Mouse (Mus musculus) right cerebral cortex, postnatal 10 days (tissue): ENCODE data around the gene Alkbh2.

ENCODE experiments used
- DNase-seq, 2 experiments: peaks; one replicate each; pipeline ENCODE4 v3.0.0; 2021; ENCODE audit warnings: low spot score in 2 of 2

The Alkbh2 gene

DNA sequence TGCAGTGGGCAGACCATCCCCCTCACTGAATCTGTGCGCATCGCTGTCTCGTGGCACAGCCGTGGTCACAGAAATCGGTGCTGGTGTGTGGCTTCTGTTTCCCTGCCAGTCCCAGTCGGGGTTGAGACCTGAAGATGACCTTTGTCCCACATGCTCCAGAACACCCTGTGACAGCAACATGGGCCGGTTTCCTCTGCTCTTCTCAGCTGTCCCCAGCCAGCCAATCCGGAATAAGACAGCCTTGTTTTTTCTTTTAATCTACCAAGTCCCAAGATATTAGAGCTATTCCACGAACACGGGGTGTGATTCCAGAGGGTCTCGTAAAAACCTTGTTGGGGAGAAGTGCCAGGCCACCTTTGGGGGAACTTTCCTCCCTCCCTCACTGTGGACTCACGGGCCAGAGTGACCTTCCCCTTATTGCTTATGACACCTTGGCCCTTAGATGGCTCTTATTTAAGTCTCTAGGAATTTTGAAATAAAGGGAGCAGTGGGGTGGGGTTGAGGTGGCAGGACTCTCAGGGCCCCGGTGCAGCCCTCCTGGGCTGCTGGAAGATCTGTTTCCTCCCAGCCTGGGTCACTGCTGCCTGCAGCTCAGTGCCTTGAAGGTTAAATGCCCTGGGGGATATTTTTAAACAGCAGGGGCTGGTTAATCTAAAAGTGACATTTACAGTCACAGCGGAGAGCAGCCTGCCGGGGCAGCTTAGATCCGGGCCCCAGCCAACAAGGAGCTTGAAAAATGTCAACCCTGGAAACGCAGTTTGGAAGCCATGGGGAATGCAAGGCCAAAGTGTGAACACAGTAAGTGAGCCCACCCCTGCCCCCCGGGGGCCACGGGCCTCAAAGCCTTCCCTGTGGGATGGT is 18.2 kb upstream of the Alkbh2 start, which contains the start of gene Acacb:
TSS of gene Acacb (plus strand) at position 508 of the 861 bp plus-strand sequence.
- DNase-seq, result no peak

DNA sequence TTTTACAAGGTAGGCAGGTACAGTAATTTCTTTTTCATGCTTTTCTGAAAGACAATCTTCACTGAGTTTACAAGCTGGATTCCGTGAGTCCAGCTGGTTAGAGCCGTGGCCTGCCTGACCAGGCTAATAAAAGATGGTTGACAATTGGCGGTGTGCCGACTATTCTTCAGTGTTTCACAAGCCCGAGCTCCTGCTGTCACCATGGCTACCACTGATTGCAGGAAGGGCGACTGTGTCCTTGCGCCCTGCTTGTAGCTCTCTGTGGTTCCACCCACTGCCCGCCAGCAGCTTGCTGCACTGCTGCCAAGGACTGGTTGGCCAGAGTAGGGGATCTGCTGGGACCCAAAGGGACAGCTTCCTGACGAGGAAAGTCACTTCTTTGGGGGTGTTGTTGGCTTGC is 11.2 kb upstream of the Alkbh2 start:
- peak; percentile 92 to 94 for DNase-seq

DNA sequence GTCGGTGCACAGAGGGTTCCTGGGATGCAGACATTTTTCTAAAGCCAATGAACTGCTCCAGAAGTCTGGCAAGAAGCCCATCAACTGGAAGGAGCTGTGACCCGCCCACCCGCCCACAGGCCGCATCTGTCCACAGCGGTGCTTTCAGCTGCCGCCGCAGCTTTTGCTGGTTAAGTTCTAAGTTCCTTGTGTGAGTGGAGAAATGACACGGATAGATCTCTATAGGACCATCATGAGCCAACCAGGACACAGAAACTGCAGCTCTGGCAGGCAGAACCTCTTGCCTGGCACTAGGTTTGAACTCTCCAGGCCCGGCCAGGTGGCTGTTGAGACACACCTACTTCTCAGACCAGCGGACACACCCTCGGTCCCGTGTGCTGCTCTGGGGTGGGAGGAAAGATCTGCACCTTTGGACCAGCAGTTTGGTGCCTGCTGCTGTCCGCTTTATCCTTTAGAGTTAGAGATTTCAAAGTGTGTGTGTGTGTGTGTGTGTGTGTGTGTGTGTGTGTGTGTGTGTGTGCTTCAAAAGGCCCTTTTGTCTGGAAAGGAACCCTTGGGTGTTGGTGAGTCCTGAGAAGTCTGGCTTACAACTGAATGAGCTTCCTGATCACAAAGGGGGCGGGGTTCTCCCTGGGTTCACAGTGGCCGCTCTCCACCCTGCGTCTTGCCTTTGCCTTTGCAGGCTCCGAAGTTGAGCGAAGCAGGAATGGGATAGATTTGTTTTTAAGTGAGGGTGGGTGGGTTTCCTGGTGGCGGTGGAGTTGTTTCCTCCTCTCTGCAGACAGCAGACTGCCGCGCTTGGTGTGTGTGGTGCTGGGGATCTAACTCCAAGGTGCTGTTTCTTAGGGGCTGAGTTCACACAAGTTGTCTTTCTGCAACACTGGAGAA is 10.5 kb upstream of the Alkbh2 start:
- DNase-seq, result no peak

DNA sequence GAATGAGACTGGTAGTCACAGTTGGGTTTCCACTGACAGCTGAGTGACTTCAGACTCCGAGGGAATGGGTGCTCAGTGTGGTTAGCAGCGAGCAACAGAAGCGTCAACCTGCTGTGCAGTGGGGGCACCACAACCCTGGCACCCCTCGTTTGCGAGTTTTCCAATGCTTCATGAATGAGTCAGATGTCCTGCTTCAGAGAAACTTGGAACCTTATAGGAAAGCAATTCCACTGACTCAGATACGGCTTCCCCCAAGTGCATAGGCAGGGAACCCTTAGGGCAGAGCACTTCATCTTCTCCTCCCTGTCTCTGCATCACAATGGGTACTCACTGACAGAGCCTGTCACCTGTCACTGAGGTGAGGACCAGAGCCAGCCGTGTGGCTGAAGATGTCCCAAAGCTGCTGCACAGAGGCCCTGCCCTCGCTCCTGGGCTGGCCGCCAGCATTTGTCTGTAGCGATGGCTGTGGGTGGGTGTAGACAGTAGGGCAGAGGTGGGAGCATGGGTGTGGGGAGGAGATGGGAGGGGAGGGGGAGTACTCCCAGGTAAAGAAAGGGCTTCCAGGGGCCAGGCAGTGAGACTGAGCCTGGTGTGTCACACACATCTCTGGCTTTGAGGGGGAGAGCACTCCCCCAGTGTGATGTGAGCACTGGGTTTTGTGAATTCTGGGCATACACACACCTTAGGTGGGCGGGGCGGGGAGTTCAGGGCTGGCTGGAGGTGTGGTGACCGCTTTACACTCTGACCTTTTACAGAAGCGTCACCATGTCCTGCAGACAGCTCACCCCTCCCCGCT is 9.7 kb upstream of the Alkbh2 start:
- no peak for DNase-seq

DNA sequence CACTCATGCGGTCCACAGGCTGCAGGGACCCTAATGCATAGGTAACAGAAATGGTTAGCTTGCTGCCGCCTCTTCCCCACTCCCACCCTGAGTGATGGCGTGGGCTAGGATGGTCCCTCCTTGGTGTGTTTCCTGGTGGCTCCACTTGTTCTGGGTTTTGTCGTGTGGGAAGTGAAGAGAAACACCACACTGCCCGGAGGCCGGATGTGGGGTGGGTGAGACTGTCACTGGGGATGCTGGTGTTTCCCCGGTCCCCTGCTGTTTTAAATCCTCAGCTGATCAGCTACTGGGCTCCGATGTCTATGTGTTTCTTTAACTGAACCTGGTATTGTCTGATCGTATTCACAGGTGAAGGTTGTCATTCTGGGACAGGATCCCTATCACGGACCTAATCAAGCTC is 7.5 kb upstream of the Alkbh2 start:
- DNase-seq, result no peak

DNA sequence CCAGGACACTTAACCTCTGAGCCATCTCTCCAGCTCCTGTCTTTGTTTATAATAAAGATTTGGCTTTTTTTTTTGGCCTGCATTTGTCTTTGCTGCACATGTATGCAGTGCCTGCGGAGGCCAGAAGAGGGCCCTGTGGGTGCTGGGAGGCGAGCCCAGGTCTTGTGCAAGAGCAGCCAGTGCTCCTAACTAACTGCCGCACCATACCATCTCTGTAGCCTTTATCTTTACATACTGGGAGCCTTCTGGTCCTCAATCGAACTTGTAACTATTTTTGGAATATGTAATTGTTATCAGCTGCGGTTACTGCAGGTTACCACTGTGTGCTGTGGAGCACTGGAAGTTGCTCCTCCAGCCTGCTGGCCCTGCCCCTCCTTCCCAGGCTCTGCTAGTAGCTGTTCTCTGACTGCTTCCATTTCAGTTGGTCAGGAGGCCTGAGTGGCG is 6.1 kb upstream of the Alkbh2 start:
- peak in 1 of 2 experiments; percentile 65 for DNase-seq

DNA sequence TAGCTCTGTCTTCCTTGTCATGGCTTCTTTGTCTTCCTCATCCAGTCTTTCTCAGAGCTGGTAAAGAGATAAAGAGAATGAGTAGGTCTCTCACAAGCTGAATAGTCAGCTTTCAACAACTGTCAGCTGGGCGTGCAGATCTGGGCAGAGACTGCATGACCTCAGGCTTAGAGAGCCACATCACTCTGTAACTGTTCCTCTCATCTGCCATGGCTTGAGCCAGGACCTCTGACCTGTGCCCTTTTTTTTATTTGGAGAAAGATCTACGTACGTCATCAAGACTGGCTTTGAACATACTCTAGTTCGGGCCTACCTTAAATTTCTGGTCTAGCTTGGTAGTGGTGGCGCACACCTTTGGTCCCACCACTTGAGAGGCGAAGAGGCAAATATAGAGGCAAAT is 4.8 kb upstream of the Alkbh2 start:
- DNase-seq, result no peak

DNA sequence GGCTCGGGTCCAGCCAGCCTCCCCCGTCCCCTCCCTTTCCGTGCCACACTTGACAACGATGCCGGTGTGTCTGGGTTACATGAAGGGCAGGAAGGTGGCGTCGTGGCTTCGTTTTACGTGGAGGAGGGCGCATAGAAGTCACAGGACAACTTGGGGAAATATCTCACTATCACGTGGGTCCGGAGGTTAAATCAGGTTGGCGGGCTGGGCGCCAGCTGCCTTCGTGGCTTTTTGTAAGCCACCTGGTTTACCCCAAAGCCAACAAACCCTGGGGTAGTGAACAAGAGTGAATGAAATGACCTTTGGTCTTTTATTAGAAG is 3.5 kb upstream of the Alkbh2 start:
- DNase-seq, result no peak

DNA sequence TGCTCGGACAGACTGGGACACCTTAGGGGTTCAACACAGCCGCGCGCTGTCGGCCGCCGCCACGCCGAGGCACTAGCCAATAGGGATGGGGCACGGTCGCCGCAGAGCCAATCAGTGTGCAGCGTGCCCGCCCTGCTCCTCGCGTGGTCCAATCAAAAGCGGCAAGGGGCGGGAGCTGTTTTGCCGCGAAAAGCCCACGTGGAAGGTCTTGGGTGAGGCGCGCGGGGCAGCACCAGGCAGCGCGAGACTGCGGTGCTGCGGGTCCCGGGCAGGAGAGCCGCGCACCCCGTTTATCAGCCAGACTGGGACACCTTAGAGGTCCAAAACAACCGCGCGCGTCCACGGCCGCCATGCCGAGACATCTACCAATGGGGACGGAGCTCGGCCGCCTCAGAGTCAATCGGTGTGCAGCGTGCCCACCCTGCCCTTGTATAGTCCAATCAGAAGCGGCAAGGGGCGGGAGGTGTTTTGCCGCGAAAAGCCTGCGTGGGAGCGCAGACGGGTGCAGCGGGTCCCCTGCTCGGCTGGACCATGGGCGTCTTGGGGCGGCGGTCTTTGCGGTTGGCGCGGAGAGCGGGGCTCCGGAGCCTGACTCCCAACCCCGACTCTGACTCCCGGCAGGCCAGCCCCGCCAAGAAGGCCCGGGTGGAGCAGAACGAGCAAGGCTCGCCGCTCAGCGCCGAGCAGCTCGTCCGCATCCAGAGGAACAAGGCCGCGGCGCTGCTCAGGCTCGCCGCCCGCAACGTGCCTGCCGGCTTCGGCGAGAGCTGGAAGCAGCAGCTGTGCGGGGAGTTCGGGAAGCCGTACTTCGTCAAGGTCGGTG is 2.9 kb upstream of the Alkbh2 start:
- peak; percentile 96 to 97 for DNase-seq

DNA sequence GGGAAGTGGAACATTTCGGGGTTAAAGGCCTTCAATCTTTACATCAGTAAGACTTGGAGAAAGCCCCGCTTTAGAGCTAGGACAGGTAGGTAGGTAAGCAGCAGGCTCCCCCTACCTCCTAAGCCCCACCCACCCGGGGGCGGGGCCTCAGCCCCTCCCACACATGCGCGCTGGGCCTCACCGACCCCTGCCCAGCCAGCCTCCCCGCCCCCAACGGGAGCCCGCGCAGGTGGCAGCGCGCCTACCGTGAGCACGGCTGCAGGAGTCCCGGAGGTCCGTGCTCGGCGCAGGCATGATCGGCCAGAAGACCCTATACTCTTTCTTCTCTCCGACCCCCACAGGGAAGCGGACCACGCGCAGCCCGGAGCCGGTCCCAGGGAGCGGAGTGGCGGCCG is 2.2 kb upstream of the Alkbh2 start, which contains the start of gene Ung:
TSS of gene Ung (plus strand) at position 176 of the 395 bp plus-strand sequence.
- DNase-seq, result peak in 1 of 2 experiments; percentile 61

DNA sequence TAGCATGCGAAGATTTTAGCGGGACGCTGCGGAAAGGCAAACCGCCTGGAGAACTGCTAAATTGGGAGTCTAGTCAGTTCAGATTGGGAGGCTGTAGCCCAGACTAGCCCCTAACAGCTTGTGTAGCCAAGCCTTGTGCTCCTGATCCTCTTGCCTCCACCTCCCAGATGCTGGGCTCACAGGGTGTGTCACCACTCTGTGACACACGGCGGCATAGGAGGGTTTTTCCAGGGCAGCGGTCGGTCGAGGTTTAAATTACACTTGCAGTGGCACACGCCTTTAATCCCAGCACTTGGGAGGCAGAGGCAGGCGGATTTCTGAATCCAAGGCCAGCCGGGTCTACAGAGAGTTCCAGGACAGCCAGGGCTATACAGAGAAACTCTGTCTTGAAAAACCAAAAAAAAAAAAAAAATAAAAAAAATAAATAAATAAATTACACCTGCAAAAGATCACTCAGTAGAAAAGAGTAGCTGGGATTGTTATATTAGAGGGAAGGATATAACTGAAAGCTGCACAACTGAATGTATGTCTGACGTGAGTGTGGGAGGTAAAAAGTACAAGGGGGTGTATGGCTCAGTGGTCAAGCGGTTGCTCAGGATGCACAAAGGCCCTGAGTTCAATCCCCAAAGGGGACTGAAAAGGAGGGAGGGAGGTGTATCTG is 1.7 kb upstream of the Alkbh2 start:
- no peak for DNase-seq

DNA sequence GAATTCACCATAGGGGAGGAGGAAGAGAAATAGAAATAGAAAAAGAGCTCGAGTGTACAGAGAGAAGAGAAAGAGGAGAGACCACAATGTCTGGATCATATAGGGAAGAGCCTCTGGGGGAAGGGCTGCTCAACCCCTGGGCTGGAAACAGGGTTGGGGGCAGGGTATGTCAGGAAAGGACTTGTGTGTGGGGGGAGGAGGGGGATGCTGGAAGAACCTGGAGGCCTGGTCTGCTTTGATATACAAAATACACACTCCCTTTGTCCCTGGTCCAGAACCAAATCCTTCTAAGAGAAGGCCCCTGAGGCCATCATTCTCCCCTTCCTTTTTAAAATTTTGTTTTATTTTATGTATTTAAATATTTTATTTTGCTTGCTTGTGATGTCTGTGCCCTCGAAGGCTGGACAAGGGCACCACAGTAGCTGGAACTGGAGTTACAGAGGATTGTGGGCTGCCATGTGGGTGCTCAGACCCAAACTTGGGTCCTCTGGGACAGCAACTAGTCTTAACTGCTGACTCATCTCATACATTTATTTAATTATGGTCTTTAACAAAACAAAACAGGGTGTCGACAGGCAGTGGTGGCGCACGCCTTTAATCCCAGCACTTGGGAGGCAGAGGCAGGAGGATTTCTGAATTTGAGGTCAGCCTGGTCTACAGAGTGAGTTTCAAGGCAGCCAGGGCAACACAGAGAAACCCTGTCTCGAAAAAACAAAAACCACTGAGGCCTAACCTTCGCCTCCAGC is 1.3 kb downstream of the Alkbh2 start:
- DNase-seq, result no peak

DNA sequence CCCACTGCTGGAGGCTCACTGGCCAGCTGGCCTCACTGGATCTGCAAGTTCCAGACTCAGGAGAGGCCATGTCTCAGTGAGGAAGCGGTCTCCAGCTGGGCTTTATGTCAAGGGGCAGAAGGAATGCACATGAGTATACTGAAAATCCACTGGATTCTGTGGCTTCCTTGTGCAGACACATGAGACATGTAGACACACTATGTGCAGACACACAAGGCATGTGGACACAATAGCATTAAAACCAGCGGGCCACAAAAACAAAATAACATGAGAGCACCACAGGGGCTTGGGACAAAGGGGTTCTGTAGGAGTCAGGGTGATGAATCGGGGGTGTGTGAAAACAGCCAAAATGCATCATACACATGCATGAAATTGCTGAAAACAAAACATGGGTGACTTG is 2.0 kb downstream of the Alkbh2 start:
- DNase-seq, result no peak

DNA sequence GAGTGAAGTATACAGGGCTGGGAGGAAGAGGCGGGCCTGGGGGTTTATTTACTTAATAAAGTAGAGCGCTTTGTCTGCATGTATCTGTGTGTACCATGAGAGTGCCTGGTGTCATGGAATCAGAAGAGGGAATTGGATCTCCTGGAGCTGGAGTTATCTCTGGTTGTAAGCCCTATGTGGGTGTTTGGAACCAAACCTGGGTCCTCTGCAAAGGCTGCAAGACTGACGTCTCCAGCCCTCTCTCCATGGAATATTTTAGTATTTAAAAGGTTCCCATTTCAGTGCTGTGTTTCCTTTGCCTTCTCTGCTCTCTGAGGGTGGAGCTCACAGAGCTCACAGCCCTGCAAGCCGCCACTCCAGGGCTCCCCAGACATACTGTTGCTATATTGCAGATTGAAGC is 8.2 kb downstream of the Alkbh2 start:
- DNase-seq, result no peak

DNA sequence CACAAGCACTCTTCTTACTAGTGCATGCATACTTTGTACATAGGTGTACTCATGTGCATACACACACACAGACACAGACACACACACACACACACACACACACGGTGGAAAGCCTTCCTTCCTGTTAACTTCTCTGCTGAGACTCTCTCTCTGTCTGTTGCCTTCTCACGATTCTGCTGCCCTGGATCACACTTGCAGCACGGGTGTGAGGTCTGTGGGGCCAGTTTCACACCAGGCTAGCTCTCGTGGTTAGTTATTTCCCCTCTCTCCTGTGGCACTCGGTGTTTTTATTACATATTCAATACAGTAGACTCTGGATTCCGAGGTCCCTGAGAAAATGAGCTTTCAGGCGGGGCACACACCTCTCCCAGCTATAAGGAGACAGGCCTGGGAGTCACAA is 11.4 kb downstream of the Alkbh2 start:
- DNase-seq, result no peak

DNA sequence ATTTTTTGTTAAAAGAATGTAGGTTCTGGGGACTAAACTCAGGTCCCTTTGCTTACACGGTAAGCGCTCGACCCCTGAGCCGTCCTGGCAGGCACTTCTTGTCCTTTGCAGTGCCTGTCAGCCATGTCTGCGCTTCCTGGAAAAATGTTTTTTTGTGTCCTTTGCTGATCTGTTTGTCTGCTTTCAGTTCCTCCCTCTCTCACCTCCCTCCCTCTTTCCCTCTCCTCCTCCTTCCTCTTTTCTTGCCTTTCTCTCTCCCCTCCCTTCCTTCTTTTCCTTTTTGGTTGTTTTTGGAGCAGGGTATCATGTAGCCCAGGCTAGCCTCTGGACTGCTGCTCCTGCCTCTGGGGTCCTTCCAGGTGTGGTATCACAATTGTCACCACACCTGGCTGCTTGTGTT is 13.0 kb downstream of the Alkbh2 start:
- DNase-seq, result no peak

DNA sequence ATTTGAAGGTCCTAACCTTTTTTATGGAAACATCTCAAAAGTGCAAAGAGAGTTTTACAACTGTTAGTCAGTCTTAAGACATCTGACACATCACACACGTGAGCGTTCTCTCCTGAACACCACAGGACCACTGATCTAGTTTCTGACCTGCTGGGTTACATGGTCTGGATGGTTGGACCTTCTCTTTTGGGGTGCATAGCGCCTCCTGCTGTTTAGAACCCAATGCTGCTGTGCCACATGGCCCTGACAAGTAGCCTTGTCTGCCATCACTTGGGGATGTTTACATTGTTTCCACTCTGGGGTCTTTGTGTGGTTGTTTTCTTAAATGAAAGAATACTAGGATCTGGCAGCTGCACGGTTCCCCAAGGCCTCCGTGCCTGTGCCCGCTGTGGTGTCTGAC is 14.7 kb downstream of the Alkbh2 start:
- DNase-seq, result no peak

DNA sequence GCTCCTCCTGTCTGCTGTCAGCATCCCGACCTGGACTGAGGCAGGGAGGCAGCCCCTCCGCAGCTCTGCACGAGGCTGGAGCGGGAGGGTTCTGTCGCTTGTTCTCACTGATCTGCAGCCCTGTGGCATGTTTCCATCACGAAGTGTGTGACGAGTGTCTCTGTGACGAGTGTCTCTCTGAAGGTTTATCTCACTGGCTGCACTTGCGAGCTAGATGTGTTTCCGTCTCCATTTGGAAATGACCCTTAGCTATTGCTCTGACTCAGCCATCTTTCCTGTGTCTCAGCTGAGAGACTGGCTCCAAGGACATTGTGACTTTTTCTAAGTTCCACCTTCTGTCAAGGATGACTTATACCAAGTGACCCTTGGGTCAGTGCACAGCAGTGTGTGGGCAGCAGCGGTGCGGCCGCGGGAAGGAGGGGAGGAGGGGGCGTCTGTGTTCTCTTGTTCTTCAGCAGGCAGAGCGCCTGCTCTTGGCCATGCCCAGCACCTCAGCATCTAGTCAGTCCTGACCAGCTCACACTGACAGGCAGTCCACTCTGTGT is 21.6 kb downstream of the Alkbh2 start:
- DNase-seq, result no peak

DNA sequence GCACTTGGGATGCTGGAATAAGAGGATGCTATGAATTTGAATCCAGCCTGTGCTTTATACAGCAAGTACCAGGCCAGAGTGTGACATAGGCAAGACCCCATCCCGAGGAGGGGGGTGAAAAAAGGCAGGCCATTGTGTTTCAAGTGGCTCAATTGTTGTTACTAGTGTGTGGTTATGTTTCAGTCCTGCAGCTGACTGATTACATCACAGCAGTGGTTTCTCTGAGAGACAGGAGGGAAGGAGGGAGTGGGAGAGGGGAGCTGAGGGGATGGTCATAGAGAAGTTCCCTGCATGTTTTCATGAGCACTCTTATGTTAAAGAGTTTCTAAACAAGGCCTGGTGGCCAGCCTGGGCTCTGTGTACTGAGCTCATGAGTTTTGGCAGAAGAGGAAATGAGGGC is 25.2 kb downstream of the Alkbh2 start:
- no peak for DNase-seq

DNA sequence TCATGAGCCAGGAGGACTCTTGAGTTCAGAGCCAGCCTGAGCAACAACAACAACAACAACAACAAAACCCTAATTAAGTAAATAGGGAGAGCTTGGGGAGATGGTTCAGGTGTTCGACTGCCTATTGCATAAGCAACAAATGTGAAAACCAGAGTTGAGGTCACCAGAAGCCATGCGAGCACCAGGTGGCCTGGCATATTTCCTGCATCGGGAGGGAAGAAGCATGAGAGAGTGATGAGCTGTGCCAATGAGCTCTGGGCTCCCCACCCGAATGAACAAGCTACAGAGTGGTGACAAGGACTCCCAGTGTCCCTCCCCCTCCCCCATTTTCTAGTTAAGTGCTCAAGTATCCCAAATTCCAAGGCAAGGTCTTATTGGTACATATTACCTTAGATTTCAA is 26.1 kb downstream of the Alkbh2 start:
- no peak for DNase-seq
